Mouse (Mus musculus): Measurements from ENCODE around the gene Ano9. TPM values are rescaled to one million over a fixed set of nuclear protein-coding genes. Genes with fewer than 3 reads are reported as not detected.
A peak's percentile ranks its signal among the peaks of the same experiment; 100 is the strongest.

The Ano9 gene
- not detected in 2 replicates for polyA plus RNA-seq (2011; ENCODE audit: insufficient read length, low read depth, missing spikeins)

- H3K4me3 ChIP-seq (ENCODE audit: insufficient read depth, low read length): no peak within 1 kb of the TSS
- TF ChIP-seq POLR2A (IDR thresholded peaks at IDR 0.05; ENCODE audit: low read depth, low read length): no peak
- TF ChIP-seq CTCF (IDR thresholded peaks at IDR 0.05; ENCODE audit: borderline replicate concordance, insufficient read depth, low read length): no peak
- no peaks in the 10 kb centered on the region for H3K4me1 ChIP-seq (ENCODE audit: control insufficient read depth, insufficient read depth, low read length)
- no peak within 1 kb of the TSS for H3K27ac ChIP-seq (ENCODE audit: insufficient read depth, low read length)
Observed at GRCm38 (mm10) chr7:141117636-141118035, at the start of gene Ano9. Ano9 (minus strand) TSS chr7:141117806.

GRCm38 (mm10) chr7:141164850-141165249, 47.2 kb upstream of the Ano9 start:
- Histone ChIP-seq H3K27ac (ENCODE audit: insufficient read depth, low read length) (peak overlapping the region; percentile 49), H3K4me1 (ENCODE audit: control insufficient read depth, insufficient read depth, low read length) (peaks cover 20% of the 10 kb centered on the region), H3K4me3 (ENCODE audit: insufficient read depth, low read length) (no peak overlapping the region)
- TF ChIP-seq POLR2A (IDR thresholded peaks at IDR 0.05; ENCODE audit: low read depth, low read length): no peak
- no peak for TF ChIP-seq CTCF (IDR thresholded peaks at IDR 0.05; ENCODE audit: borderline replicate concordance, insufficient read depth, low read length)

- peak overlapping the region; percentile 49 for H3K27ac ChIP-seq (ENCODE audit: insufficient read depth, low read length)
- TF ChIP-seq POLR2A (IDR thresholded peaks at IDR 0.05; ENCODE audit: low read depth, low read length): no peak
- TF ChIP-seq CTCF (IDR thresholded peaks at IDR 0.05; ENCODE audit: borderline replicate concordance, insufficient read depth, low read length): no peak
Observed at GRCm38 (mm10) chr7:141164397-141164796, 46.8 kb upstream of the Ano9 start.

GRCm38 (mm10) chr7:141155362-141155761, 37.8 kb upstream of the Ano9 start:
- no peak for TF ChIP-seq POLR2A (IDR thresholded peaks at IDR 0.05; ENCODE audit: low read depth, low read length)
- no peak for TF ChIP-seq CTCF (IDR thresholded peaks at IDR 0.05; ENCODE audit: borderline replicate concordance, insufficient read depth, low read length)
- Histone ChIP-seq H3K27ac (ENCODE audit: insufficient read depth, low read length) (no peak overlapping the region), H3K4me1 (ENCODE audit: control insufficient read depth, insufficient read depth, low read length) (no peaks in the 10 kb centered on the region), H3K4me3 (ENCODE audit: insufficient read depth, low read length) (no peak overlapping the region)

More at GRCm38 (mm10) chr7:141164397-141164796, 46.8 kb upstream of the Ano9 start:
- no peak overlapping the region for H3K4me3 ChIP-seq (ENCODE audit: insufficient read depth, low read length)
- peaks cover 20% of the 10 kb centered on the region for H3K4me1 ChIP-seq (ENCODE audit: control insufficient read depth, insufficient read depth, low read length)

GRCm38 (mm10) chr7:141148639-141149038, 31.0 kb upstream of the Ano9 start:
- Histone ChIP-seq H3K4me1 (ENCODE audit: control insufficient read depth, insufficient read depth, low read length) (no peaks in the 10 kb centered on the region), H3K4me3 (ENCODE audit: insufficient read depth, low read length) (no peak overlapping the region)
- TF ChIP-seq POLR2A (IDR thresholded peaks at IDR 0.05; ENCODE audit: low read depth, low read length) (no peak), CTCF (IDR thresholded peaks at IDR 0.05; ENCODE audit: borderline replicate concordance, insufficient read depth, low read length) (no peak)

GRCm38 (mm10) chr7:141147044-141147443, 29.4 kb upstream of the Ano9 start:
- no peak for TF ChIP-seq CTCF (IDR thresholded peaks at IDR 0.05; ENCODE audit: borderline replicate concordance, insufficient read depth, low read length)
- TF ChIP-seq POLR2A (IDR thresholded peaks at IDR 0.05; ENCODE audit: low read depth, low read length): no peak

More at GRCm38 (mm10) chr7:141148639-141149038, 31.0 kb upstream of the Ano9 start:
- no peak overlapping the region for H3K27ac ChIP-seq (ENCODE audit: insufficient read depth, low read length)

GRCm38 (mm10) chr7:141146043-141146595, 28.5 kb upstream of the Ano9 start:
- no peak for TF ChIP-seq CTCF (IDR thresholded peaks at IDR 0.05; ENCODE audit: borderline replicate concordance, insufficient read depth, low read length)
- TF ChIP-seq POLR2A (IDR thresholded peaks at IDR 0.05; ENCODE audit: low read depth, low read length): no peak
- Histone ChIP-seq H3K4me3 (ENCODE audit: insufficient read depth, low read length) (no peak overlapping the region), H3K4me1 (ENCODE audit: control insufficient read depth, insufficient read depth, low read length) (no peaks in the 10 kb centered on the region), H3K27ac (ENCODE audit: insufficient read depth, low read length) (no peak overlapping the region)

More at GRCm38 (mm10) chr7:141147044-141147443, 29.4 kb upstream of the Ano9 start:
- no peak overlapping the region for H3K4me3 ChIP-seq (ENCODE audit: insufficient read depth, low read length)
- H3K27ac ChIP-seq (ENCODE audit: insufficient read depth, low read length): no peak overlapping the region
- H3K4me1 ChIP-seq (ENCODE audit: control insufficient read depth, insufficient read depth, low read length): no peaks in the 10 kb centered on the region

- H3K4me3 ChIP-seq (ENCODE audit: insufficient read depth, low read length): no peak overlapping the region
- TF ChIP-seq POLR2A (IDR thresholded peaks at IDR 0.05; ENCODE audit: low read depth, low read length) (no peak), CTCF (IDR thresholded peaks at IDR 0.05; ENCODE audit: borderline replicate concordance, insufficient read depth, low read length) (no peak)
- no peaks in the 10 kb centered on the region for H3K4me1 ChIP-seq (ENCODE audit: control insufficient read depth, insufficient read depth, low read length)
- H3K27ac ChIP-seq (ENCODE audit: insufficient read depth, low read length): no peak overlapping the region
Observed at GRCm38 (mm10) chr7:141145403-141145802, 27.8 kb upstream of the Ano9 start.

GRCm38 (mm10) chr7:141144650-141145049, 27.0 kb upstream of the Ano9 start:
- H3K4me1 ChIP-seq (ENCODE audit: control insufficient read depth, insufficient read depth, low read length): no peaks in the 10 kb centered on the region
- no peak overlapping the region for H3K27ac ChIP-seq (ENCODE audit: insufficient read depth, low read length)
- TF ChIP-seq CTCF (IDR thresholded peaks at IDR 0.05; ENCODE audit: borderline replicate concordance, insufficient read depth, low read length) (no peak), POLR2A (IDR thresholded peaks at IDR 0.05; ENCODE audit: low read depth, low read length) (no peak)
- H3K4me3 ChIP-seq (ENCODE audit: insufficient read depth, low read length): no peak overlapping the region

- no peak overlapping the region for H3K4me3 ChIP-seq (ENCODE audit: insufficient read depth, low read length)
- no peaks in the 10 kb centered on the region for H3K4me1 ChIP-seq (ENCODE audit: control insufficient read depth, insufficient read depth, low read length)
- TF ChIP-seq CTCF (IDR thresholded peaks at IDR 0.05; ENCODE audit: borderline replicate concordance, insufficient read depth, low read length): no peak
- TF ChIP-seq POLR2A (IDR thresholded peaks at IDR 0.05; ENCODE audit: low read depth, low read length): no peak
- H3K27ac ChIP-seq (ENCODE audit: insufficient read depth, low read length): no peak overlapping the region
Observed at GRCm38 (mm10) chr7:141143861-141144260, 26.3 kb upstream of the Ano9 start.
